Mouse (Mus musculus): ENCODE results near the gene C1qc.

Gene C1qc

DNA sequence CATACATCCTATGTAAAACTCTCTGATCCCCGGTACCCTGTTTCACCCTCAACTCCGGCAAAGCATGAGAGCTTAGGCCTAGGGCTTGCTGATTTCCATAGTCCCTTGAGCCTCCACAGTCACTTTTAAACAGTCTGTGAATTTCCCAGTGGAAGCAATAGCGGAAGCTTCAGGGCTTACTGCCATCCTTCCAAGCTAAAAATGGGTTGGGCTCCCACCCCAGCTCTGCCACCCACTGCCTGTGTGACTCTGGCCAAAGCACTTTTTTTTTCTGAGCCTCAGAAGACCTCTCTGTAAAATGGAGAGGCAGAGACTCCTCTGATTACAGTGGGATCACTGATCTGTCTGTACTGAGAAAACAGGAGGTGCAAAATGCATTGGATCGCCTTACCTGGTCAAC, 44.3 kb downstream of the C1qc start:
- no peak for DNase-seq (ENCODE audit: low read depth)

DNA sequence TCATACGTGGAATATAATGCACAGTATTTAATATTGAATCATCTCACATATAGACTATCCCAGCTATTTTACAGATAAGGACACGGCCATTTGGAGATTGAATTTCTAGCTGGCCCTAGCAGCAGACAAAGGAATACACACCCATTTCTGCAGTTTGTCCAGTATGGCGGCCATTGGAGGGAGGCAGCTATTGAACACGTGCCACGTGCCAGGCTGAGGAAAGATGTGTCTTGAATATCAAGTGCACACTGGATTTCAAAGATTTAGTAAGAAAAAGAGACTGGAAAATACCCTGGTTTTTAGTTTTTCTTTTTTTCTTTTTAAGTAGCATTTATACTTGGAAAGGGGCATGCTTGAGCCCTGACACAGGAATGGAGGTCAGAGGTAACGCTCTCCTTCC, 45.7 kb downstream of the C1qc start:
- DNase-seq (ENCODE audit: low read depth), result no peak

GRCm38 (mm10) chr4:136842802-136843201, 50.1 kb downstream of the C1qc start:
- DNase-seq (ENCODE audit: low read depth), result no peak

GRCm38 (mm10) chr4:136842033-136842432, 50.8 kb downstream of the C1qc start:
- DNase-seq (ENCODE audit: low read depth), result peak; percentile 78

GRCm38 (mm10) chr4:136841056-136841455, 51.8 kb downstream of the C1qc start:
- DNase-seq (ENCODE audit: low read depth), result peak; percentile 80
